Mouse (Mus musculus): Measurements from ENCODE around the gene Matn4. TPM values are rescaled to one million over a fixed set of nuclear protein-coding genes. Genes with fewer than 3 reads are reported as not detected.

Matn4 gene
- total RNA-seq, 2 experiments from 2014 or later = 0.42 to 0.52 TPM

Small RNA genes lying within 50 kb of the gene (microRNA-seq; reads per million reads assigned to microRNA genes)
- gene Mir7678 = not detected

Other genes with a start within 250 kb of the Matn4 start
- gene Kcns1, start 234.0 kb downstream of the Matn4 start, total RNA-seq (2021) = not detected
- gene Wfdc5, start 222.4 kb downstream of the Matn4 start, total RNA-seq (2021) = not detected
- gene Wfdc12, start 214.6 kb downstream of the Matn4 start, total RNA-seq (2021) = not detected
- not detected for gene Wfdc15a, start 205.0 kb downstream of the Matn4 start, total RNA-seq (2021)
- not detected for gene Wfdc15b, start 183.5 kb downstream of the Matn4 start, total RNA-seq (2021)
- gene Svs2, start 166.7 kb downstream of the Matn4 start, total RNA-seq (2021) = not detected
- gene Svs3b, start 148.5 kb downstream of the Matn4 start, total RNA-seq (2021) = not detected
- not detected for gene Svs4, start 126.7 kb downstream of the Matn4 start, total RNA-seq (2021)
- not detected for gene Svs3a, start 115.9 kb downstream of the Matn4 start, total RNA-seq (2021)
- gene Svs6, start 88.4 kb downstream of the Matn4 start, total RNA-seq (2021) = not detected
- not detected for gene Svs5, start 72.4 kb downstream of the Matn4 start, total RNA-seq (2021)
- 1 to 10 TPM; 3.1 to 7.2 TPM for gene Slpi, start 16.1 kb downstream of the Matn4 start, total RNA-seq (2021)
- not detected for gene Rbpjl, start 2.0 kb downstream of the Matn4 start, total RNA-seq (2021)
- 10 to 100 TPM; 19.7 to 22.4 TPM for gene Sdc4, start 38.7 kb upstream of the Matn4 start, total RNA-seq (2021)
- 10 to 100 TPM; 22.2 to 26.8 TPM for gene Sys1, start 51.8 kb upstream of the Matn4 start, total RNA-seq (2021)
- gene Gm20458, start 55.8 kb upstream of the Matn4 start, total RNA-seq (2021) = 1 to 10 TPM; 1.4 to 2.5 TPM
- gene Trp53tg5, start 68.6 kb upstream of the Matn4 start, total RNA-seq (2021) = not detected
- gene Dbndd2, start 80.9 kb upstream of the Matn4 start, total RNA-seq (2021) = 10 to 100 TPM; 14.4 to 21.9 TPM
- 10 to 100 TPM; 34.7 to 34.8 TPM for gene Pigt, start 92.4 kb upstream of the Matn4 start, total RNA-seq (2021)
- under 1 TPM; 0.78 to 0.83 TPM for gene Wfdc2, start 157.3 kb upstream of the Matn4 start, total RNA-seq (2021)
- gene Spint3, start 168.3 kb upstream of the Matn4 start, total RNA-seq (2021) = not detected
- gene Wfdc6a, start 180.3 kb upstream of the Matn4 start, total RNA-seq (2021) = under 1 TPM in 1 of 2 experiments, not detected in 1; 0.34 TPM
- not detected for gene Eppin, start 188.4 kb upstream of the Matn4 start, total RNA-seq (2021)
- not detected for gene Wfdc6b, start 208.4 kb upstream of the Matn4 start, total RNA-seq (2021)
- gene Wfdc8, start 208.5 kb upstream of the Matn4 start, total RNA-seq (2021) = not detected
- gene Wfdc16, start 233.6 kb upstream of the Matn4 start, total RNA-seq (2021) = not detected